Mouse (Mus musculus) MN1 (cell line): ENCODE data around the gene Erc2.
"Not testable (repeated sequence)": the region's sequence is repeated elsewhere in the genome, so short reads cannot be mapped to it uniquely, and the experiment has no call there.

Experiments used
- DNase-seq: peaks from one replicate; pipeline ENCODE4 v3.0.0-alpha.2; 2016; ENCODE audit warnings: low spot score

Gene Erc2

GRCm38 (mm10) chr14:27832196-27832595, 210.0 kb downstream of the Erc2 start:
- DNase-seq, result no peak

GRCm38 (mm10) chr14:27835351-27835750, 213.1 kb downstream of the Erc2 start:
- DNase-seq, result no peak

- DNase-seq, result no peak
Measured at GRCm38 (mm10) chr14:27837601-27838105, 215.4 kb downstream of the Erc2 start.

- DNase-seq, result no peak
Measured at GRCm38 (mm10) chr14:27840120-27840519, 217.9 kb downstream of the Erc2 start.

- peak; percentile 11 for DNase-seq
Measured at GRCm38 (mm10) chr14:27846875-27847274, 224.6 kb downstream of the Erc2 start.

- peak; percentile 28 for DNase-seq
Measured at GRCm38 (mm10) chr14:27847291-27847690, 225.1 kb downstream of the Erc2 start.

- DNase-seq, result no peak
Measured at GRCm38 (mm10) chr14:27851231-27851630, 229.0 kb downstream of the Erc2 start.

- DNase-seq, result no peak
Measured at GRCm38 (mm10) chr14:27852606-27853005, 230.4 kb downstream of the Erc2 start.

- no peak for DNase-seq
Measured at GRCm38 (mm10) chr14:27860371-27861046, 238.3 kb downstream of the Erc2 start.

GRCm38 (mm10) chr14:27862299-27862698, 240.1 kb downstream of the Erc2 start:
- peak; percentile 7 for DNase-seq

GRCm38 (mm10) chr14:27867386-27867785, 245.2 kb downstream of the Erc2 start:
- peak; percentile 24 for DNase-seq

- DNase-seq, result no peak
Measured at GRCm38 (mm10) chr14:27873619-27874018, 251.4 kb downstream of the Erc2 start.

GRCm38 (mm10) chr14:27875991-27876411, 253.8 kb downstream of the Erc2 start:
- no peak for DNase-seq

- DNase-seq, result no peak
Measured at GRCm38 (mm10) chr14:27881972-27882371, 259.7 kb downstream of the Erc2 start.

- not testable (repeated sequence) for DNase-seq
Measured at GRCm38 (mm10) chr14:27886337-27886736, 264.1 kb downstream of the Erc2 start.

- DNase-seq, result no peak
Measured at GRCm38 (mm10) chr14:27887488-27887887, 265.3 kb downstream of the Erc2 start.

GRCm38 (mm10) chr14:27889650-27890049, 267.4 kb downstream of the Erc2 start:
- no peak for DNase-seq

GRCm38 (mm10) chr14:27892416-27892815, 270.2 kb downstream of the Erc2 start:
- no peak for DNase-seq

- DNase-seq, result no peak
Measured at GRCm38 (mm10) chr14:27901772-27902171, 279.5 kb downstream of the Erc2 start.

GRCm38 (mm10) chr14:27921656-27922373, 299.6 kb downstream of the Erc2 start:
- DNase-seq, result no peak

- DNase-seq, result no peak
Measured at GRCm38 (mm10) chr14:27927369-27927768, 305.1 kb downstream of the Erc2 start.

GRCm38 (mm10) chr14:27933533-27933932, 311.3 kb downstream of the Erc2 start:
- DNase-seq, result no peak

- no peak for DNase-seq
Measured at GRCm38 (mm10) chr14:27935714-27936113, 313.5 kb downstream of the Erc2 start.
